Mouse (Mus musculus) E14TG2a.4 (cell line): ENCODE measurements around the gene Psmb7.

Experiments used
- H3K27me3 ChIP-seq: 2 replicates; pipeline ENCODE4 v1.6.1; 2014; ENCODE audit warnings: low read length, control low read depth; ENCODE audit not compliant: insufficient read depth
- H3K36me3 ChIP-seq: 2 replicates; pipeline ENCODE4 v1.6.1; 2014; ENCODE audit warnings: low read length, control low read depth; ENCODE audit not compliant: insufficient read depth
- H3K4me1 ChIP-seq: replicated peaks from 2 replicates; pipeline ENCODE4 v1.6.1; 2014; ENCODE audit warnings: low read depth, low read length, control low read depth
- H3K4me3 ChIP-seq: replicated peaks from 2 replicates; pipeline ENCODE4 v1.5.1; 2014; ENCODE audit warnings: mild to moderate bottlenecking, low read length
- H3K9me3 ChIP-seq: 2 replicates; pipeline ENCODE4 v1.6.1; 2014; ENCODE audit warnings: low read length, control low read depth
- CTCF ChIP-seq: conservative IDR thresholded peaks from 2 replicates; pipeline ENCODE4 v1.5.1; 2014; ENCODE audit warnings: low read length
- NANOG ChIP-seq: IDR thresholded peaks from 2 replicates; pipeline ENCODE4 v1.6.1; 2014; ENCODE audit warnings: borderline replicate concordance, low read length, mixed read lengths
- POU5F1 ChIP-seq: IDR thresholded peaks from 2 replicates; pipeline ENCODE4 v1.6.1; 2014; ENCODE audit warnings: low read length, borderline replicate concordance

Gene Psmb7

GRCm38 (mm10) chr2:38643625-38644427, at the start of gene Psmb7:
Psmb7 (minus strand) TSS chr2:38644087.
- Histone ChIP-seq H3K27me3 (no peaks in the 10 kb centered on the region), H3K9me3 (peaks cover 6% of the 10 kb centered on the region; the same call in 1 of the 2 replicates), H3K36me3 (peaks cover 38% of the 10 kb centered on the region), H3K4me3 (peak within 1 kb of the TSS; percentile 98), H3K4me1 (peaks cover 42% of the 10 kb centered on the region)
- no peak for TF ChIP-seq NANOG
- no peak for TF ChIP-seq POU5F1
- no peak for TF ChIP-seq CTCF

GRCm38 (mm10) chr2:38691542-38691941, 47.7 kb upstream of the Psmb7 start:
- Histone ChIP-seq H3K36me3 (no peaks in the 10 kb centered on the region), H3K4me1 (peaks cover 62% of the 10 kb centered on the region), H3K9me3 (no peaks in the 10 kb centered on the region), H3K27me3 (peaks cover 83% of the 10 kb centered on the region), H3K4me3 (no peak overlapping the region)
- TF ChIP-seq NANOG = no peak
- no peak for TF ChIP-seq POU5F1
- peak; percentile 58 for TF ChIP-seq CTCF

GRCm38 (mm10) chr2:38689881-38690280, 46.0 kb upstream of the Psmb7 start:
- peaks cover 60% of the 10 kb centered on the region for H3K4me1 ChIP-seq
- TF ChIP-seq CTCF = no peak
- TF ChIP-seq NANOG = no peak
- no peak for TF ChIP-seq POU5F1
- no peaks in the 10 kb centered on the region for H3K36me3 ChIP-seq
- H3K9me3 ChIP-seq = no peaks in the 10 kb centered on the region
- H3K4me3 ChIP-seq = no peak overlapping the region; the same call in 1 of the 2 replicates
- peaks cover 74% of the 10 kb centered on the region for H3K27me3 ChIP-seq

GRCm38 (mm10) chr2:38688791-38689520, 45.1 kb upstream of the Psmb7 start:
- H3K36me3 ChIP-seq = no peaks in the 10 kb centered on the region
- TF ChIP-seq CTCF (peak; percentile 54), NANOG (no peak)
- H3K27me3 ChIP-seq = peaks cover 65% of the 10 kb centered on the region
- peaks cover 52% of the 10 kb centered on the region for H3K4me1 ChIP-seq
- no peaks in the 10 kb centered on the region for H3K9me3 ChIP-seq
- peak overlapping the region; percentile 74 for H3K4me3 ChIP-seq

- H3K9me3 ChIP-seq = no peaks in the 10 kb centered on the region
- H3K4me3 ChIP-seq = no peak overlapping the region
- H3K4me1 ChIP-seq = peaks cover 52% of the 10 kb centered on the region
- peaks cover 6% of the 10 kb centered on the region; the same call in 1 of the 2 replicates for H3K36me3 ChIP-seq
- H3K27me3 ChIP-seq = peaks cover 52% of the 10 kb centered on the region
- no peak for TF ChIP-seq POU5F1
- TF ChIP-seq CTCF = no peak
Measured at GRCm38 (mm10) chr2:38685746-38686145, 41.9 kb upstream of the Psmb7 start.

GRCm38 (mm10) chr2:38683083-38683482, 39.2 kb upstream of the Psmb7 start:
- no peak for TF ChIP-seq NANOG
- TF ChIP-seq CTCF = no peak
- no peak for TF ChIP-seq POU5F1
- Histone ChIP-seq H3K36me3 (peaks cover 17% of the 10 kb centered on the region; the same call in 1 of the 2 replicates), H3K4me1 (peaks cover 35% of the 10 kb centered on the region)

GRCm38 (mm10) chr2:38682209-38682608, 38.3 kb upstream of the Psmb7 start:
- H3K4me3 ChIP-seq = no peak overlapping the region
- H3K9me3 ChIP-seq = no peaks in the 10 kb centered on the region
- peaks cover 26% of the 10 kb centered on the region for H3K27me3 ChIP-seq
- H3K36me3 ChIP-seq = peaks cover 17% of the 10 kb centered on the region; the same call in 1 of the 2 replicates
- H3K4me1 ChIP-seq = peaks cover 31% of the 10 kb centered on the region
- TF ChIP-seq CTCF (no peak), NANOG (no peak), POU5F1 (no peak)

More at GRCm38 (mm10) chr2:38683083-38683482, 39.2 kb upstream of the Psmb7 start:
- peaks cover 35% of the 10 kb centered on the region for H3K27me3 ChIP-seq
- no peaks in the 10 kb centered on the region for H3K9me3 ChIP-seq
- no peak overlapping the region for H3K4me3 ChIP-seq

GRCm38 (mm10) chr2:38678947-38679346, 35.1 kb upstream of the Psmb7 start:
- Histone ChIP-seq H3K4me1 (peaks cover 25% of the 10 kb centered on the region), H3K9me3 (no peaks in the 10 kb centered on the region), H3K27me3 (peaks cover 16% of the 10 kb centered on the region), H3K36me3 (peaks cover 17% of the 10 kb centered on the region; the same call in 1 of the 2 replicates), H3K4me3 (no peak overlapping the region)
- TF ChIP-seq CTCF (no peak), NANOG (no peak), POU5F1 (no peak)
